Mouse (Mus musculus) layer of hippocampus, postnatal 14 days (tissue): ENCODE measurements around the gene Olfr94. TPM values are rescaled to one million over a fixed set of nuclear protein-coding genes. Genes with fewer than 3 reads are reported as not detected.
"Not testable (repeated sequence)": the region's sequence is repeated elsewhere in the genome, so short reads cannot be mapped to it uniquely, and the experiment has no call there.

Source experiments
- DNase-seq, 2 experiments: peaks; one replicate each; pipeline ENCODE4 v3.0.0; 2021 to 2022; ENCODE audit warnings: low spot score in 2 of 2, mixed read lengths in 1 of 2
- long read RNA-seq, 2 experiments: library from polyadenylated mRNA; stranded (forward); transcript quantifications; one replicate each; pipeline ENCODE4 v2.0.0; 2021
- total RNA-seq, 2 experiments: library from RNA; stranded (reverse); gene quantifications; 2 replicates each; pipeline ENCODE4 v1.2.3; 2021

Gene Olfr94
- not detected for total RNA-seq
- long read RNA-seq, experiment 1, result 0 reads
- long read RNA-seq, experiment 2, result 0 reads

- no peak for DNase-seq
Measured at GRCm38 (mm10) chr17:37200894-37201293, at the start of gene Olfr94. TSS of gene Olfr94 (minus strand) at chr17:37200994.

GRCm38 (mm10) chr17:37250544-37250943, 49.8 kb upstream of the Olfr94 start:
- DNase-seq, result no peak

- DNase-seq, result no peak
Measured at GRCm38 (mm10) chr17:37249460-37249859, 48.7 kb upstream of the Olfr94 start.

- peak; percentile 31 to 57 for DNase-seq
Measured at GRCm38 (mm10) chr17:37246715-37247114, 45.9 kb upstream of the Olfr94 start.

GRCm38 (mm10) chr17:37242198-37242597, 41.4 kb upstream of the Olfr94 start:
- no peak for DNase-seq

GRCm38 (mm10) chr17:37237230-37237629, 36.4 kb upstream of the Olfr94 start, which contains the start of gene Olfr97:
TSS of gene Olfr97 (minus strand) at chr17:37237330.
- DNase-seq, result not testable (repeated sequence)

GRCm38 (mm10) chr17:37221879-37222278, 21.1 kb upstream of the Olfr94 start:
- no peak for DNase-seq

- DNase-seq, result no peak
Measured at GRCm38 (mm10) chr17:37219846-37220245, 19.1 kb upstream of the Olfr94 start, which contains the start of gene Olfr96. TSS of gene Olfr96 (plus strand) at chr17:37220146.

- DNase-seq, result no peak
Measured at GRCm38 (mm10) chr17:37218486-37218885, 17.7 kb upstream of the Olfr94 start.

GRCm38 (mm10) chr17:37213018-37213417, 12.2 kb upstream of the Olfr94 start, which contains the start of gene Olfr95:
TSS of gene Olfr95 (minus strand) at chr17:37213118.
- no peak for DNase-seq

- no peak for DNase-seq
Measured at GRCm38 (mm10) chr17:37210884-37211768, 10.3 kb upstream of the Olfr94 start.

- no peak for DNase-seq
Measured at GRCm38 (mm10) chr17:37203917-37204236, 3.1 kb upstream of the Olfr94 start.

GRCm38 (mm10) chr17:37203206-37203916, 2.6 kb upstream of the Olfr94 start:
- DNase-seq, result peak; percentile 80 to 92

- DNase-seq, result peak in 1 of 2 experiments; percentile 35
Measured at GRCm38 (mm10) chr17:37196845-37197724, 3.7 kb downstream of the Olfr94 start.

- no peak for DNase-seq
Measured at GRCm38 (mm10) chr17:37194782-37195181, 6.0 kb downstream of the Olfr94 start.

GRCm38 (mm10) chr17:37193656-37194055, 7.1 kb downstream of the Olfr94 start, which contains the start of gene Ubd:
TSS of gene Ubd (plus strand) at chr17:37193892.
- DNase-seq, result no peak

- no peak for DNase-seq
Measured at GRCm38 (mm10) chr17:37193032-37193431, 7.8 kb downstream of the Olfr94 start.

- peak in 1 of 2 experiments; percentile 73 for DNase-seq
Measured at GRCm38 (mm10) chr17:37190711-37191110, 10.1 kb downstream of the Olfr94 start.

- DNase-seq, result no peak
Measured at GRCm38 (mm10) chr17:37185474-37185873, 15.3 kb downstream of the Olfr94 start.

- DNase-seq, result no peak
Measured at GRCm38 (mm10) chr17:37161394-37161793, 39.4 kb downstream of the Olfr94 start, which contains the start of gene Olfr93. TSS of gene Olfr93 (minus strand) at chr17:37161494.
